Mouse (Mus musculus) forebrain, embryonic 16.5 days (tissue): ENCODE measurements around the gene Cyp4a29. TPM values are rescaled to one million over a fixed set of nuclear protein-coding genes. Genes with fewer than 3 reads are reported as not detected.
A peak's percentile ranks its signal among the peaks of the same experiment; 100 is the strongest.
"Not testable (repeated sequence)": the region's sequence is repeated elsewhere in the genome, so short reads cannot be mapped to it uniquely, and the experiment has no call there.

ENCODE experiments used
- ATAC-seq: fragments of 200-750 bp; cut with Nextera tagmentation; 2 replicates; pipeline ENCODE4 v1.8.0; 2017; ENCODE audit warnings: mild to moderate bottlenecking, moderate library complexity
- H3K27ac ChIP-seq: fragments of 300-500 bp; sonication (generic); 2 replicates; pipeline ENCODE4 v1.5.1; 2014; ENCODE audit warnings: low read length, control low read depth
- H3K27me3 ChIP-seq: fragments of 300-500 bp; sonication (generic); replicated peaks from 2 replicates; pipeline ENCODE4 v1.6.1; 2014; ENCODE audit warnings: low read length; ENCODE audit not compliant: control insufficient read depth, insufficient read depth
- H3K36me3 ChIP-seq: fragments of 300-500 bp; sonication (generic); 2 replicates; pipeline ENCODE4 v1.6.1; 2014; ENCODE audit not compliant: control insufficient read depth, insufficient read depth
- H3K4me1 ChIP-seq: fragments of 300-500 bp; sonication (generic); replicated peaks from 2 replicates; pipeline ENCODE4 v1.6.1; 2014; ENCODE audit warnings: low read length; ENCODE audit not compliant: control insufficient read depth, insufficient read depth
- H3K4me2 ChIP-seq: fragments of 300-500 bp; sonication (generic); 2 replicates; pipeline ENCODE4 v1.6.1; 2014; ENCODE audit warnings: mild to moderate bottlenecking, low read length, control low read depth
- H3K4me3 ChIP-seq: fragments of 300-500 bp; sonication (generic); replicated peaks from 2 replicates; pipeline ENCODE4 v1.5.1; 2014; ENCODE audit warnings: mild to moderate bottlenecking, low read length, control low read depth
- H3K9ac ChIP-seq: fragments of 300-500 bp; sonication (generic); replicated peaks from 2 replicates; pipeline ENCODE4 v1.6.1; 2014; ENCODE audit warnings: low read depth, low read length, control low read depth
- H3K9me3 ChIP-seq: fragments of 300-500 bp; sonication (generic); 2 replicates; pipeline ENCODE4 v1.6.1; 2016; ENCODE audit warnings: low read length; ENCODE audit not compliant: control insufficient read depth
- WGBS: fragments of 180-500 bp; shearing (Covaris S2); extraction: QIAGEN DNeasy Blood & Tissue Kit; methylation state at CpG from one replicate; pipeline ENCODE4 v1.1.7; 2014; 5-methylcytosine and 5-hydroxymethylcytosine counted together
- polyA plus RNA-seq: library from polyadenylated mRNA; unstranded; fragments of >200 nt; fragmentation: Nextera tagmentation; extraction: Ambion mirVana; gene quantifications from 2 replicates; pipeline ENCODE4 v1.2.1, GENCODE M21; 2015

Cyp4a29 gene
- polyA plus RNA-seq = not detected in 2 replicates

DNA sequence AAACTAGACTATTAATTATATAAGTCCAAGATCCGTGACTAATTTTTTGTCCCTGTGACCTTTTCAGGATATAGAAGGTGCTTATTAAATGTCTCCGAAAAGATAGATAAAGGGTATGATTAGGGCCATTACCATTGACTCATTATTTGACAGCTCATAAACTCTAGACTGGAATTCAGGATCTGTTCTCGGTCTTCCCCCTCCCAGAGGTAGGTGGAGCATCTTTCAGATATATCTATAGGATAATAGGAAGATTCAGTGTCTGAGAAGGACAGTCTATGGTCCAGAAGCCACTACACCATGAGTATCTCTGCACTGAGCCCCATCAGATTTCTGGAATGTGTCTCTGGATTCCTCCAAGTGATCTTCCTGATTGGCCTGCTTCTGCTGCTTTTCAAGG is at the start of gene Cyp4a29:
TSS of gene Cyp4a29 (plus strand) at position 301 of the 400 bp plus-strand sequence.
- WGBS = 86% methylated on average over 3 of the region's 3 CpGs

DNA sequence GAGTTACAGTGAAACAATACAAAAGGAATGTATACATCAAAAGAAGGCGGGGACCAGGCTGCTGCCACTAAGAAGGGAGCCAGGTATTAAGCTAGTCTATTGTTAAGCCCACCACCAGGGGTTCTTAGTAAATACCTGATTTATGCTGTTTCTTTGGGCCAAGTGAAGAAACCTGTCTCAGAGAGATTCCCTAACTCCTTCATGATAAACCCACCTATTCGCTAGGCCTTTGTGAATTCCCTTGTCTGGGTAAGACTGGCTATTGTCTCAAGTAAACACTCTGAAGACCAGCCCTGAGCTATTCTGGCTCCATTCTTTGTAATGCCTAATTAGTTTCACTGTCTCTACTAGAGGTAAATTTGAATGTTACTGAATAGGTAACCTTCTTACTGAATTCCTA is 9.0 kb upstream of the Cyp4a29 start:
- not testable (repeated sequence) for ATAC-seq, H3K9ac ChIP-seq, H3K9me3 ChIP-seq, H3K4me3 ChIP-seq, H3K27me3 ChIP-seq, H3K4me1 ChIP-seq, H3K4me2 ChIP-seq, H3K27ac ChIP-seq, H3K36me3 ChIP-seq
- 88% methylated on average over 2 of the region's 2 CpGs for WGBS

More for the DNA sequence above, at the start of gene Cyp4a29:
- Histone ChIP-seq H3K4me1 (no peaks in the 10 kb centered on the region), H3K4me2 (no peak within 1 kb of the TSS), H3K4me3 (no peak within 1 kb of the TSS), H3K36me3 (no peaks in the 10 kb centered on the region), H3K27me3 (no peaks in the 10 kb centered on the region), H3K9ac (no peak within 1 kb of the TSS), H3K27ac (no peak within 1 kb of the TSS), H3K9me3 (no peaks in the 10 kb centered on the region)
- no peak for ATAC-seq

DNA sequence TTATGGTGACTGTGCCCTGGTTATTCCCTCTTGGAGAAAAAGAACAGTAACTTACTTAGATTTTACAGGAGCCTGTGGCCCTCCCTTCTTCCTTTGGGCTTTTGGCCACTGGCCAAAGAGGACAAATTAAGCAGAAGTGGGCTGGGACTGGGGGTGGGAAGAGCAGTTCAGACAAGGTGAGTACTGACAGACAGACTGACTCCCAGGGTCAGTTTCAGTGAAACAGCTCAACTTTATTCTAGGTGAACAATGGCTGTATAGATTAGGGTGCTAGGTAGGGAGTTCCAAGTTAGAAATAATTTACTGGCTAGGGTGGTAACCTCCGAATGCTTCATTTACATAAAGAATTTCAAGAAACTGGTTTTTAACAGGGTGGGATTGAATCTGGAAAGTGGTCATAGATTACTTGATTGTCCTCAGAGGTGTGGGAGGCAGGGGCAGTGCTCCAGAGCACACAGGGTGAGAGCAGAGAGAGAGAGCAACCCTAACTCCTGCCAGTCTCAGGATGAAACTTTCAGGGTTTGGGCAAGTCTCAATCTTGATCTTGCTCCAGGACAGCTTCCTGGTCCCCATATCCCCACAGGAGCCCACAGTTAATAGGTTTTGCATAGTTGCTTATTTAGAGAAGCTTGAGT is 5.3 kb upstream of the Cyp4a29 start:
- Histone ChIP-seq H3K27me3 (no peaks in the 10 kb centered on the region), H3K4me3 (no peak overlapping the region), H3K9me3 (no peaks in the 10 kb centered on the region), H3K9ac (no peak overlapping the region), H3K36me3 (no peaks in the 10 kb centered on the region), H3K4me2 (no peak overlapping the region), H3K27ac (no peak overlapping the region), H3K4me1 (no peaks in the 10 kb centered on the region)
- no peak for ATAC-seq
- 76% methylated on average over 1 of the region's 1 CpGs for WGBS

DNA sequence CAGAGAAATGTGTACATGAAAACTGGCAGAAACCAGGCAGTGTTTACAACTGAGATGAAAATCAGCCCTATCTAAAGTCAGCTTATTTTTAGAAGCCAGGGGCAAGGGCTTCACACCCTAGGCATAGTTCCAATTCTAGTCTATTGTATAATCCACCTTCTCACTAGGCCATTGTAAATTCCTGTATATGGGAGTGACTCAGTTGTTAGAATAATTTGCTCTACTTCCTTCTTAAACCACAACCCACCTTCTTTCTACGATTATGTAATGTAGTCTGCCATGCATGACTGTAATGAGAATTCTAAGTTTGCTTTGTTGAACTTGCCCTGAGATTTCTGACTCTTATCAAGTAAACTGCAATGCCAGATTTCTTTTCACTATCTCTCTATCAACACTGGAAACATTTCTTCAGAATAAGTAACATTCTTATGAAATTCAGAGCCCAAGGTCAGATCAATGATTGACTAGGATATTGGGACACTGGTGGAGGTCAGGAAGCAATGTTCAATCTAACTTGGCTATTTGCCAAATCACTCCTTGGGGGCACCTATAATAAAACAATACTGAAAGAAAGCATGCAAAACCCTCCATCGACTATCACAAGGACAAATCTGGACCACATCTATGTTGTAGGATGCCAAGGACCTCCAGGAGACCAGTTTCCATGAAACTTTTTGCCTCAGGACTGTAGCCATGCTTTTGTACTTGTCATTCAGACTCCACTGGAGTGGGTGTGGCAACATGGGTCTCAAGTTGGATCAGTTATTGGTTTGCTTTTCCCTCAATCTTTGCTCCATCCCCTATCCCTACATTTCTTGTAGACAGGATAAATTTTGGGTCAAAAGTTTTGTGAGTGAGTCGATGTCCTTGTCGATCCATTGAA is 23.0 kb downstream of the Cyp4a29 start:
- H3K4me3 ChIP-seq, H3K27ac ChIP-seq, H3K27me3 ChIP-seq, H3K9ac ChIP-seq, H3K4me1 ChIP-seq, ATAC-seq, H3K9me3 ChIP-seq, H3K36me3 ChIP-seq, H3K4me2 ChIP-seq: not testable (repeated sequence)
- WGBS = 85% methylated on average over 3 of the region's 4 CpGs

DNA sequence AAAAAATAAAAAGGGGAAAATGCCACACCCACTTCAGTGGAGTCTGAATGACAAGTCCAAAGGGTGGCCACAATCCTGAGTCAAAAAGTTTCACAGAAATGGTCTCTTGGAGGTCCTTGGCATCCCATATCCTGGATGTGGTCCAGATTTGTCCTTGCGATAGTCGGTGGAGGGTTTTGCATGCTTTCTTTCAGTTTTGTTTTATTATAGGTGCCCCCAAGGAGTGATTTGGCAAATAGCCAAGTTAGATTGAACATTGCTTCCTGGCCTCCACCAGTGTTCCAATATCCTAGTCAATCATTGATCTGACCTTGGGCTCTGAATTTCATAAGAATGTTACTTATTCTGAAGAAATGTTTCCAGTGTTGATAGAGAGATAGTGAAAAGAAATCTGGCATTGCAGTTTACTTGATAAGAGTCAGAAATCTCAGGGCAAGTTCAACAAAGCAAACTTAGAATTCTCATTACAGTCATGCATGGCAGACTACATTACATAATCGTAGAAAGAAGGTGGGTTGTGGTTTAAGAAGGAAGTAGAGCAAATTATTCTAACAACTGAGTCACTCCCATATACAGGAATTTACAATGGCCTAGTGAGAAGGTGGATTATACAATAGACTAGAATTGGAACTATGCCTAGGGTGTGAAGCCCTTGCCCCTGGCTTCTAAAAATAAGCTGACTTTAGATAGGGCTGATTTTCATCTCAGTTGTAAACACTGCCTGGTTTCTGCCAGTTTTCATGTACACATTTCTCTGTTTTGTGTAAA is 36.5 kb downstream of the Cyp4a29 start:
- not testable (repeated sequence) for H3K9me3 ChIP-seq

DNA sequence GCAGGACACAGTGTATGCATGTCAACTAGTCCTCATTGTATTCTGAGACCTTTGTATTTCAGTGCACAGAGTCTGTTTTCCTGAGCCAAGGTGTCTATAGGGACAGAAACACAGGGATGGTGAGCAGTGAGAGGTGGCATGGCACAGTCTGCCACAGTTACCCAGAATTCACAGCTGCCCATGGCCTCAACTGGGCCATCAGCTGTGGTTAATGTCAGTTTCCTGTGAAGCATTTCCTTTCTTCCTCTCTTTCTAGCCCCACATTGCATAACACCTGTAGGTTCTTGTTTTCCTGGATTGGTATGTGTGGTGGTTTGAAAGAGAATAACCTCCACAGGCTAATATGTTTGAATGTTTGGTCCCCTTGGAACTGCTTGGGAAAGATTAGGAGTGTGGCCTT is 38.5 kb downstream of the Cyp4a29 start:
- no peak for ATAC-seq

More for the DNA sequence above, 36.5 kb downstream of the Cyp4a29 start:
- H3K36me3 ChIP-seq, H3K27me3 ChIP-seq, H3K4me2 ChIP-seq, H3K27ac ChIP-seq, H3K9ac ChIP-seq, ATAC-seq, H3K4me1 ChIP-seq, H3K4me3 ChIP-seq: not testable (repeated sequence)
- 90% methylated on average over 2 of the region's 3 CpGs for WGBS

DNA sequence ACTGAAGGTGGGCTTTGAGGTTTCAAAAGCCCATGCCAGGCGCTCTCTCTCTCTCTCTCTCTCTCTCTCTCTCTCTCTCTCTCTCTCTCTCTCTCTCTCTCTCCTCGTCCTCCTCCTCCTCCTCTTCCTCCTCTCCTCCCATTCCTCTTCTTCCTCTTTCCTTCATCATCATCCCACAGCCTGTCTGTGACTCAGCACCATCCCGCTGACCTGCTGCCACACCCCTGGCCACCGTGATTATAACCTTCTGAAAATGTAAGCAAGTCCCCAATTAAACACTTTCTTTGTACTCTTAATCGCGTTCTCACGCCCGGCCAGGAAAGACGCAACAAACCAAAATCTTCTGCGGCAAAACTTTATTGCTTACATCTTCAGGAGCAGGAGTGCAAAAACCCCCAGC is 38.9 kb downstream of the Cyp4a29 start:
- Histone ChIP-seq H3K4me2 (peak overlapping the region; percentile 59), H3K4me3 (peak overlapping the region; percentile 43), H3K9ac (0 out of 2 replicates have a peak overlapping the region, but pooled peaks have one; percentile 32)
- WGBS = 12% methylated on average over 10 of the region's 10 CpGs
- not testable (repeated sequence) for H3K9me3 ChIP-seq, H3K27ac ChIP-seq, H3K27me3 ChIP-seq, H3K4me1 ChIP-seq, H3K36me3 ChIP-seq
- ATAC-seq = peak; percentile 68

More for the DNA sequence above, 38.5 kb downstream of the Cyp4a29 start:
- Histone ChIP-seq H3K27ac (no peak overlapping the region), H3K36me3 (no peaks in the 10 kb centered on the region), H3K4me1 (0 out of 2 replicates have a peak, but pooled peaks cover 2% of the 10 kb centered on the region), H3K4me3 (peak overlapping the region; percentile 43), H3K27me3 (no peaks in the 10 kb centered on the region), H3K4me2 (peak overlapping the region; percentile 59), H3K9ac (no peak overlapping the region), H3K9me3 (no peaks in the 10 kb centered on the region)

DNA sequence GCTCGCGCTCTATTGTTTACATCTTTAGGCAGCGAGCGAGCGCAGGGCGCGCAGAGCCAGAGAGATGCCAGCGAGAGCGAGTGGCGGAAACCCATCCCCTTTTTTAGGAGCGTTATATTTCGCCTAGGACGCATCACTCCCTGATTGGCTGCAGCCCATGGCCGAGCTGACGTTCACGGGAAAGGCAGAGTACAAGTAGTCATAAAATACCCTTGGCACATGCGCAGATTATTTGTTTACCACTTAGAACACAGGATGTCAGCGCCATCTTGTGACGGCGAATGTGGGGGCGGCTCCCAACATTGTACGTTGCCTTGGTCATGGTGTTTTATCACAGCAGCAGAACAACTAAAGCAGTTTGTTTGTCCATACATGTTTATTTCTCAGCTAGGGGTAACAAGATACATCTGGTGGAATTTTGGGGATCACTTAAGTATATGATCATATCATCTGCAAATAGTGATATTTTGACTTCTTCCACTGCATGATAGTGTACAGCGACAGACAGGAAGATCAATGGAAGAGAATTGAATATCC is 39.4 kb downstream of the Cyp4a29 start:
- peak; percentile 84 for ATAC-seq
- not testable (repeated sequence) for H3K36me3 ChIP-seq, H3K9ac ChIP-seq, H3K4me1 ChIP-seq, H3K9me3 ChIP-seq, H3K27me3 ChIP-seq, H3K27ac ChIP-seq
- H3K4me2 ChIP-seq = peak overlapping the region; percentile 59
- 21% methylated on average over 21 of the region's 23 CpGs for WGBS
- H3K4me3 ChIP-seq = peak overlapping the region; percentile 43

DNA sequence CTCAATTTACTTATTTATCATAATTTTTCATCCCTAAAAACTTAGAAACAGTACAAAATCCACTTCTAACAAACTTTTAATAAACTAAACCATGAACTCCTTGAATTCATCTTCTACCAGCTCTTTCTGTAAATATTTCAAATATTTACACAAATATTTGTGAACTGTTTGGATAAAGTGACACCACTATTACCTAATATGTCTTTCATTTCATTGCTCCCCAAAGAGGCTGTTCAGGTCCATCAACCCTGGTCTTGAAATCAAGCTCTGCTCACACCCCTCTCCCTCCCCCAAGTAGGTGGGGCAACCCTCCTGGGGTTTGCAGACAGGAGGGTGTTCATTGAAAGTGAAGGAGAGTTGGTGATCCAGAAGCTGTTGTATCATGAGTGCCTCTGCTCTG is 56.9 kb downstream of the Cyp4a29 start, which contains the start of gene Cyp4a12a:
TSS of gene Cyp4a12a (plus strand) at position 301 of the 400 bp plus-strand sequence.
- H3K4me2 ChIP-seq, H3K27me3 ChIP-seq, ATAC-seq, H3K9me3 ChIP-seq, H3K27ac ChIP-seq, H3K4me1 ChIP-seq, H3K36me3 ChIP-seq, H3K4me3 ChIP-seq, H3K9ac ChIP-seq: not testable (repeated sequence)
